Mouse (Mus musculus) spleen, adult 2 months (tissue): ENCODE measurements around the gene Ctse.

Experiments used
- CTCF ChIP-seq: fragments of 200-500 bp; IDR thresholded peaks from 2 replicates; pipeline ENCODE4 v1.5.1; 2011; ENCODE audit warnings: mild to moderate bottlenecking, inconsistent platforms; ENCODE audit not compliant: insufficient read depth, insufficient read length, insufficient replicate concordance; ENCODE audit errors: extremely low read depth
- POLR2A ChIP-seq: fragments of 200-500 bp; IDR thresholded peaks from 2 replicates; pipeline ENCODE4 v1.6.1; 2011; ENCODE audit warnings: low read depth, low read length, inconsistent platforms

DNA sequence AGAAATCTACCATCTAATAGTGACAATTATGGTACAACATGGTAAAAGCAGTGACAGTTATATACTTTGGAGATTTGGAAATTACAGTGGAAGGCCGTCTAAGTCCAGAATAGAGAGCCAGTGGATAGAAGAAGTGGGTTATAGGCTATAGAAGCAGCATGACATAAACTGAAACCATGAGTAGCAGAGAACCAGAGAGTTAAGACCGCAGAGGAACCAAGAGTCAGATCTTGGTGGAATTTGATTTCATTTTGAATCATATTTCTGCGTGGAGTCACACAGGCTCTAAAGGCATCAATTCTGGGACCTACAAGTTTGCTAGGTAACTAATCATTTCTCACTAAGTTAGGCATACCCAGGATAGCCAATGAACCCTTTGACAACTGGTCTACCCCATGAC is 60.7 kb downstream of the Ctse start:
- TF ChIP-seq CTCF (no peak), POLR2A (no peak)
